Mouse (Mus musculus) urinary bladder, adult 2 months (tissue): ENCODE data around the gene Ago1. TPM values are rescaled to one million over a fixed set of nuclear protein-coding genes. Genes with fewer than 3 reads are reported as not detected.

Experiments
- DNase-seq: peaks from one replicate; pipeline ENCODE4 v3.0.0; 2022; ENCODE audit warnings: low spot score
- polyA plus RNA-seq: library from polyadenylated mRNA; depleted of rRNA; stranded (reverse); fragments of >200 nt; gene quantifications from 2 replicates; pipeline ENCODE4 v1.2.3, GENCODE M21; 2012

Gene Ago1
- polyA plus RNA-seq, 1 experiment = 13.2 TPM

DNA sequence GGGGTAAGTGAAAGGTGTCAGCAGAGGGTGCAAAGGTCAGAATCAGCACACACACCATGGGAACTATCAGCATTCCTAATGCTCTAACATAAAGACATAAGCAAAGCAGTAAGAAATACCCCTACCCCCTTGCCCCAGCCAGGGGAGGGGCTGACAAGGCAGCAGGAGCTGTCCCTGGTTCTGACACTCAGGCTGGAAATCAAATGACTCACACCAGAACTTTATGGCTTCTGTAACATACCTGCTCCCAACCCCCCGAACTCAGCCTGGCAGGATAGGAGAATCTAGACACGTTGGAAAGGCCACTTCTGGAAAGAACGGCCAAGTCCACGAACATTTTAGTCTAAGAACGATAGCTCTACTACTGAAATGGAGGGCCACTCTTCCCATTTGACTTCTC, 4.6 kb upstream of the Ago1 start:
- DNase-seq = no peak

DNA sequence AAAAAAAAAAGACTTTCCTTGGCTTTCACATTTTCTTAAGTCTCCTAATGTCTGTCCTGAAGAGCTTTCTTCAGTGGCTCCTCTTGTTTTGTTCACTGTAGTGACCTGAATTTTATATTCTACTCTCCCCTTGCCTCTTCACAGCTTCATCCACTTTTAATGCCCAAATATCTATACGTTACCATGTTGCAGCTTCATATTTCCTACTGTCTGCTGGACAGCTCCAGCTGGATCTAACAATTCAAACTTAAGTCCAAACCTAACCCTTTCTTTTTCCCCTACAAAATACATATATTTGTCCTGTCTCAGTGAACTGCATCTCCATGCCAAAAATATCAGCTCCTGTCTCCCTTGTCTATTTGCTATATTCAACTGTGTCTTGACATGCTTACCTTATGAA, 951 bp upstream of the Ago1 start:
- DNase-seq = no peak

DNA sequence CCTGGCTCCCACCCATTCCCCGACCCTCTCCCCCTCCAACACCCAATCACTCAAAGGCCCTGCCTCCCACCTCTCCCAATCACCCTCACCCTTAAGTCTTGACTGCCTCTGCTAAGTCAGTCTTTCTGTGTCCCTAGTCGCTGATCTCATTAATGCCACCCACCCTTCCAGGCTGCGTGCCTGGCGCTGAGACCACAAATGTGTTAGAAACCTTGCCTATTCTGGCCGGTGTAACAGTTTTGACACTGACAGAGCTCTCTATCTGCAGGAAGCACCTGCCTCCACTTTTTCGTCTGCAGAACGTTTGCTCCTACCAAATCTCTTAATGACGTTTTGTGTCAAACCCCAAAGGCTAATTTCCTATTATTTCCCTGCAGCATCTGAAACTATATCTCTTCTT, 542 bp upstream of the Ago1 start:
- DNase-seq = no peak

DNA sequence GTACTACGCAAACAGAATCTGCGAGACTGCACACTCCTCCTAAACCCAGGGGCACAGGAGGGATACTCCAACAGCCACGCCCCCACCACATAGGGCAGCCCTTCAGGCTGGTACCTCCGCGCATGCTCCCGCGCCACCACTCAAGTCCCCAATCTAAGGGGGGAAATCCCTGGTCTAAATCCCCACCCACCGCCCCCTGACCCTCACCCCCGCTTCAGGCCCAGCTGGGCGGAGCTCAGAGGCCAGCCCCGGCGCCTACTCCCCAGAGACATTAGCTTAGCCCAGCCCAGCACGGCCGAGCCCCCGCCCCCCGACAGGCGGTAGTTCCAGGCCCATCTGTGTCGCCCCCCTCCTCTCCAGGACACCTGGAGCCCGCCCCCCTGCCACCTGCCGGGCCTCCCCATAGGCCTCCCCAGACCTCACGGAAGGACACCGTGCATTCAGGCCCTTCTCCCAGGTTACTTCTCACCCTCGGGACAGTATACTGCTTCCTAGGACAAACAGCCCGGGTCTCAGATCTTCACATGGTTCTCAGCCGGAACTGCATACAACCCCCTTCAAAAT, 580 bp downstream of the Ago1 start:
- DNase-seq = peak; percentile 35

DNA sequence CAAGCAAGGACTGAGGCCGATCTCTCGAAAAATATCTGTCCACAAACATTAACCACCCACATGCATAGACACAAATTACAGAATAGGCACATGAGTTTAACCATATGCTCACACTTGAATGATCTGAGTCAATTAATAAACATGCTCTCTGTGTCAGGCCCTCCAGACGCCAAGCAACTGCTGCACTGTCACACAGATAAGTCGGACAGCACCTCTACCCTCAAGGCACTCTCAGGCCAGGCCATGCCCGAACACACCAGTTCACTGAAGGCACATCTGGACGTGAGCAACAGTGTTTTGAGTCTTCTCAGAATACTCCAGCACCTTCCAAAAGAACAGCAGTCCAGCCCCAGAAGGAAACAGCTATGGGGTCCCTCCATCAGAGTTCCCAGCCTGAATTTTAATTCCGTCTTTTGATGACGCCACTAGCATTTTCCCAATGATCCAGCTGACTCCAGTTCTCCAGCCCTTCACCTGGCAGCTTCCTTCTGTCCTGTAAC, 2.1 kb downstream of the Ago1 start:
- DNase-seq = no peak

DNA sequence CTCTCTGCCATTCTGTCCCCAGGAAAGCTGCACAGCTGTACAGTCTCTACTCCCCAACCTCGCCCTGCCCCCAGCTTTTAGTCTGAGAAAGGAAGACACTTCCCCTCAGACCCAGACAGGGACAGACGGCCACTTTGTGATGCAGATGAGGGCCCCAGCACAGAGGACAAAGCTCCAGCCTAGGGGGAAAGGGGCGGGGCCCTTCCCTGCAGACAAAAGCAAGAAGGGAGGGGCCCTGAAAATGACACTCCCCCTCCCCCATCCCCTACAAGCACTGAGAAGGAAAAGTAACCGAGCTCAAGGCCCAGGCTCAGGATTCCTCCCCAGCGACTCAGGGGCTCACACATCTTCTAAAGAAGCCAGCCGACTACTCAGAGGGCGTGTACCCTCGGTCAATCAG, 2.5 kb downstream of the Ago1 start:
- no peak for DNase-seq

DNA sequence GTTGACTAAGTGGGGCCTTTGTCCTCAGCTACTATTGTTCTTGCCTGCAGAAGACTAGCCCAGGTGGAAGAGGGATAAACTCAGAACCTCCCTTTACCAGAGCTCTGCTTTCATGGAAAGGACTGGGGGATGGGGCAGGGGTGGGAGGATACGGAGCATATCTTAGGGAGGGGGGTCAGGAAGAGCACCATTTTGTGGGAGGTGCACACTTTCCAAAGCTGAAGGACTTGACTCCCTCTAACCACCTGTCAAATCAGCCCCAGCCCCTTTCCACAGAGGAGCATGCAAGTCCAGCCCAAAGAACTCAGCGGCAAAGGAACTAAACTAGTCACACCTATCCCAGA, 3.5 kb downstream of the Ago1 start:
- DNase-seq = no peak

DNA sequence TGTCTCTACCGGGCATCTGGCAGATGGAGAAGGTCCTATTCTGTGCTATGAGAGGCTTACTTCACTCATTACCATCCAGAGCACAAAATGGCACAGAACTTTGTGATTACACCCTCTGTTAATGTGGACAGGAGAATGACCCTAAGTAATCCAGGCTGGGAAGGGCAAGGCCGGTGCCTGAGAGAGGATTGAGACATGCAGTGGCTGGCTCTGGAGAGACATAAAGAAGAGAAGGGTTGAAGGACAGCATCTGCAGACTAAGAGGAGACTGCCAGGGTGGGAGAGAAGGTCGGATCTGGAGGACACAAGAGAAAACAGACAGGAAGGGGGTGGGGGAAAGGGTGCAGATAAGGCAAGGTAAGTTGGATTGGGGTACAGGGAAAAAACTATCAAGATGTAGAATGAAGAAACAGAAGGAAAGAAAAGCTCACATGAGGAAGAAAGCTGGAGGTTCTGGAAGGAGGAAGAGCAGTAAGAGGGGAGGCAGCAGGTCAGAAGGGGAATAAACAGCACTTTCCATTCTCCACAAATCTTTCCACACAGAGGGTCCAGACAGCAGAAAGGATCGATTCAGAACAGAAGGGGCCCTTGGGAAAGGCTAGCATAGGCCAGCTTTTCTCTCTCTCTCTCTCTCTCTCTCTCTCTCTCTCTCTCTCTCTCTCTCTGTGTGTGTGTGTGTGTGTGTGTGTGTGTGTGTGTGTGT, 4.0 kb downstream of the Ago1 start:
- no peak for DNase-seq

DNA sequence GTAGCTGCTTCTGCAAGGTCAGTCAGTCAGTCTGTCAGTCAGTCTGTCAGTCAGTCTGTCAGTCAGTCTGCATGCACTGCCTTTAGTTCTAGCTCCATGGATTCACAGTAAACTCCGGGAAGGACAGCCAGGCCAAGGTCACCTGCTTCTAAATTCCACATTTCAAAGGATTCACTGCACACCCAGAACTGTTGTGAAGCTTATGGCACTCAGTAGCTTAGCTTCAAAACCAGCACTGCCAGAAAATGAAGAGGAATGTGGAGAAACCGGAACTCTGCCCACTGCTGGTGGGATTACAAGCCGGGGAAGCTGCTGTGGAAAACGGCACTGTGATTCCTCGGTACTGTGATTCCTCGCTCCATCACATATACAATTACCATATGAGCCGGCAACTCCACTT, 12.9 kb downstream of the Ago1 start:
- no peak for DNase-seq

DNA sequence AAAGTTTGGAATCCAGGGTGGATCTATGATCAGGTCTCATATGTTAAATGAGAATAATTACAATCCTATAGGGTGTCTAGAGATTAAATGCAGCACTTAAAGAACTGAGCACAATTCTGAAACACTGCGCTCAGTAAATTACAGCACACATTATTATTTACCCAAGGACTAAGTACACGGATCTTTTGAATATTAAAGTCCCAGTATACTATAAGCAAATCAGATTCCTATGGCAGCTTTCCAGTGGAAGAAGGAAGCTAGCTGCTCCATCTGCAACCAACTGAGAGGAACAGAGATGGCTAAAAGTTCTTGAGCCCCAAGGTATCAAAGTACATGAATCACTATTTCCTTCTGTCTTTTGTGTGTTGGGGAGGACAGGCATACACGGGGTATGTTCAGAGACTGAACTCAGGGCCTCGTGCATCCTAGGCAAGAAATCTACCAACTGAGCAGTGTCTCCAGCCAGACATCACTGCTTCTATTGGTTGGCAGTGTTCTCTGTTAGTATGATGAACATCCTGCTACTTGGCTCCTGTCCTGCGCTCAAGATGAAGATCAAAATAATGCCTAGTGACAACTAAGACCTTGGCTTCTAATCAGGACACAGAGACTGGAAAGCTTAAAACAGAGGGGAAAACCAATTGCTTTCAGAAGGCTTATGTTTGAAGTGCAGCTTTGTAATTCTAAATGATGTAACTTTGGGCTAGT, 13.7 kb downstream of the Ago1 start:
- no peak for DNase-seq

DNA sequence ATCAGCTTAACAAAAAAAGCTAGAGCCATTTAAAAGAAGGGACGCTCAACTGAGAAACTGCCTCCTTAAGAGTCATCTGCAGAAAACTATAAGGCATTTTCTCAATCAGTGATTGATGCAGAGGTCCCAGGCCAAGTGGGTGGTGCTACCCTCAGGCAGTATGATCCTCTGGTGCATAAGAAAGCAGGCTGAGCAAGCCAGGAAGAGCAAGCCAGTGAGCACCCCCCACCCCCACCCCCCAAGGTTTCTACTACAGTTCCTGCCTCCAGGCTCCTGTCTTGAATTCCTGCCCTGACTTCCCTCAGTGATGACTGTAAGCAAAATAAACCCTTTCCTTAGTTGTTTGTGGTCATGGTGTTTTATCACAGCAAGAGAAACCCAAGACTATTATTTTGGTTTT, 18.1 kb downstream of the Ago1 start:
- no peak for DNase-seq

DNA sequence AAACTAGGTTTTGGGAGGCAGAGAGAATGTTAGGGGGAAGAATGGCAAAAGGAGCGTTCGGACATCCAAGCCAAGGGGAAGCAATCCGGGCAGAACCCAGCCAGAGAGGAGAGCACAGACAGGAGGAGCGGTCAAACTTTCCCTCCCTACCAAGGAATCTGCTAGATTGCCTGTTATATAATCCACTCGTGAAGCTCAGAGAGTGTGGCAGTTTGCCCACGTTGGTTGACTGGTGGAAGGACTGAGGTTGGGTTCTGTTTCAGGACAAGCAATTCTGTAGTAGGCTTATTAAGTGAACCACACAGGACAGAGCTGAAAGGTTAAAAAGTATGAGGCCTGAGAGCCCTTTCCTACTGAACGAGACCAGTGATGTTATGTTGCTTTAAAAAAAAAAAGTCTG, 21.3 kb downstream of the Ago1 start:
- DNase-seq = no peak

DNA sequence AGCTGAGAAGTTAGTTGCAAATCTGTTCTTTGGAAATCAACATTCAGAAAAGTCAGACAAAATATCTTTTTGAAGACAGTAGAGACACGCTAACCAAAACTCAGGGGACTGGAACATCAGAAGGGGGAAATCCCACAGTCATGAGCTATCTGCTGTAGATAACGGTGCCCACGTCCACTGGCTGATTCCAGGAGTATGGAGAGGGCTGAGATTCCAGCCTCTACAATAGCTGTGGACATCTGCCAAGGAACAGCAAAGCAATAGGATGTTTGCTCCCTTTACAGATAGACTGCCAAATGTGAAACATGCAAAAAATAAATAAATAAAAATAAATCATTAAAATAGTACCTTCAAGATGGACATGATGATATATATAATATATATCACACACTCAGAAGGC, 23.9 kb downstream of the Ago1 start:
- DNase-seq = no peak

DNA sequence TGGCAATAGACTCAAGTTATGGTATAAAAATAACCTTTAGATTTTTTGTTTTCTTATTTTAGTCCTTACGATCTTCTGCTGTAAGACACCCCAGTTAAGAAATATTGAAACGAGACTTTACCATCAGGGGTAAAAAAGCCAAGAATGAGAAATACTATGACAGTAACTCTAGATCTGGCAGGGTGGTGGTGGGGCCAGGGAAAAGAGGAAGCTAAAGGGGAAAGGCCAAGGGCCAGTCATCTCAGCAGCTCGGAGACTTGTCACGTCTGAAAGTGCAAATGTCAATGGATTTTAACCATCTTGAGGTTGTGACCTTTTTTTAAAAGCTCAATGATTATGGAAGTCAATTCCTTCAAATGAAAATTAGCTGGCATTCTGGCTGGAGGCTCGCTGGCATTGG, 30.1 kb downstream of the Ago1 start:
- no peak for DNase-seq

DNA sequence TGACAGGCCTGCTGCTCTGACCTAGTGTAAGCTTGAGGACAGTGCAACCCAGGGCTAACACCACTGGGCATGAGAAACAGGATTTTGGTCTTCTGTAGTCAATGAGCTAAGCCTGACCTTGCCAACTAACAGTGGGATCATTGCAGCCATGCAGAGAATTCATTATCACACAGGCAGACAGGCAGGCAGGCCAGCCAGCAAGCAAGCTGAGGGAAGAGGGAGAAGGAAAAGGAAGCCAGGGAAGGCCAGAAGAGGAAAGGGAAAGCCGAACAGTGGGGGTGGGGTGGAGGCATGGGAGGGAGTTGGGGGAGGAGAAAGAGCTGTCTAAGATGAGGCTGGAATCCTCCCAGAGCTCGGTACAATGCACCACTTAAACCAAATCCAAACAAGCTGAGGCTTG, 32.1 kb downstream of the Ago1 start:
- DNase-seq = no peak

DNA sequence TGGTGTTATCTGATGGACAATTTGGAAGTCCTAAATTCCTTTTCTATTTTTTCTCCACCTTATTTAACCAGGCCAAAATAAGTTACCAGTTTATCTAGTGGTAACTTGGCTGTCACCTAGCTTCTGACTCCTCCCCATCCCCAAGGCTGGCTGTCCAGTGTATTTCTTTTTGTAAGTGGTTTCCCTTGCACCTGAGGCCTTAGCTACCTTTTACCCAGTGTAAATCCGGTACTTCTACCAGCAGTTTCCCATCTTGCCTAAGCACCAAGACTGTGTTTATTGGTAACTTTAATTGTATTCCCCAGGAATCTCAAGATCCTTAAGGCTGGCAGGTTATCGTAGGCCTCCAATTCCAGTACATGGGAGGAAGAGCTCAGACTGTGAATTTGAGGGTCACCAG, 34.3 kb downstream of the Ago1 start:
- DNase-seq = no peak

DNA sequence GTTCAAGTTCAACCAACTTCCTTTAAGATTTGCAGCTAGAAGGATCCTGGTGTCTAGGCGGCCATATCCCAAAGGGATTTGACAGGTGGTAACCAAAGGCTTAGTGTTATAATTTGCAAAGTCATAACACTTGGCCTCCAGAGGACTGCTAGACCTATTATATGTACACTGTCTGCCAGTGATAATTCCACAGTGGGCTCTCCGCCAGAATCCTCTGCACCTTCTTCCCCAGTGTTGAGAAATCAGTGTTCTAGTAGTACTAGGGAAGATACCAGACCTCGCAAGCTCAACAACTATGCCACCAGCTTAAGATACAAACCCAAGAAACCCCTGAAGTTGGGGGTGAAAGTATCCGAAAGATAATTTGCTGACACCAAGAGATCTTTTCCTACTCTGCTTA, 35.2 kb downstream of the Ago1 start:
- DNase-seq = no peak

DNA sequence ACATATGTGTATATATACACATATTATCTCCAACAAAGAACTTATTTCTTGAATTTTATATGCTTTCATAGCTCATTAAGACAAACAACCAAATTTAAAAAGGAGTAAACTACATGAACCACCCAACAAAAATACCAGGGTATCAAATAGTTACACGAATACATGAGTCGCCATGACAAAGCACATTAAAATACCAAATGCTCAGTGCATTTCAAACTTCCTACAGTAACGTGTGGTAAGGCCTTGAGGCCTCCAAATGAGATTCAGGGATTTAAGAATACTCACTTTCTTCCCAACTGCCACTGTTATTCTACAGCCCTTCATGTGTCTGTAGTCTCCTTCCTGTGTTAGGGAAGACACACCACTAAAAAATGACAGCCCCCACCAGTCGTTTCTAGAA, 36.6 kb downstream of the Ago1 start:
- DNase-seq = no peak

DNA sequence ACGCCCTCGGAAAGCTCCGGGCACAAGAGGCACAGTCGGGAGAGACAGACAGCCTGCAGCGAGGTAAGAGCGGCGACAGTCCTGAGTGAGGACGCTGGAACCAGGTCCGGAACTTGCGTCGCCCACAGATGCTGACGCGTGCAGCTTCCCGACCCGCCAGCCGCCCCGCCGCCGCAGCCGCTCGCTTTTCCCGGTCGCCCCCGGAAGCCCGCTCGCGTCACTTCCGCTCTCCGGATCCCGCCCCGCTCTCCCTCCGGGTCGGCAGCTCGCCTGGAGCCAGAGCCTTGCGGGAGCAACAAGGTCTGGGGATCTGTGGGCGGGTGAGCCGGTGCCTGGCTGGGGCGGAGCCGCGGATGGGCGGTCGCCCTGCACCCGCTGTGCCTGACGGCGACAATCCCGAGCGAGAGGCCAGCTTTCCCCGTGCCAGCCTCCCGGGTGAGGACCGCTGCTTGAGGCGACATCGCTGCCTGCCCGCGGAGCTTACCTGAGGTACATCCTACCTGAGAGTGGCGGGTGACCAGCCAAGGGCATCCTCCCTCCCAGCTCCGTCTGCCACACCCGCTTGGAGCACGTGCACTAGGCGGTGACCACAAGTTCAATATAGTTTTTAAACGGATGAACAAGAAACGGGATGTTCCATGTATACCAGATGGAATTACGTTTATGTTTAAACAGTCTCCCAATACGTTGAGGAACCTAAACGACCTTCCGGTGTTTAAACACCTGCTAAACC, 38.9 kb downstream of the Ago1 start, which contains the start of gene Ago3:
TSS of gene Ago3 (minus strand) at position 210 of the 733 bp plus-strand sequence.
- DNase-seq = peak; percentile 96

DNA sequence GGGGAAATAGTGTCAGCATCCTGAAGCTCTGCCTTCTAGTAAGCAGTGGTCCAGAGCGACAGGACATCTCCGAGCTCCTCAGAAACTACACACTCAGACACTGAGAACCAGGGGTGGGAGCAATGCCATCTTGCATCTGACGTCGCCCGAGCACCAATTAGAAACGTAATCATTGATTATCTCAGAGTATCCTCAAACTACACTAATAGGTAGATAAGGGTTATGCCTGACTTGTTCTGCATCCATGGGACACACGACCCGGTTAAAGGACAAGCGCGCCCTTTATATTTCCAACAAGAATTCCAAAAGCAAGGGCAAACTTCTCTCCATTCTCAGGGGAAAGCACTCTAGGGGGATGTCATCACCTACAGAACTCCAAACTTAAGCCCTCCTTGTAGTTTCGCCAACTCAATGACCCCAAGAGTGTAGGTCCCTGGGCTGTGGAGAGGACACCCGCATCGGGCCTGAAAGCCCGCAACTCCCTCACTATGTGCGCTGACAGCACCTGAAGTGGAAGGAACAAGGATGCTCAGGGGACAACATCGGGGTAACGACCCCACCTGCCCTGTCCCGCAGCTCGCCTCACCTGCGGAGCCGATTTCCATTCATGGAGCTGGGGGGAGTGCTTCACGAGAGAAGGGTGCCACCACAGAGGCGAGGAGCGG, 39.6 kb downstream of the Ago1 start:
- DNase-seq = no peak

DNA sequence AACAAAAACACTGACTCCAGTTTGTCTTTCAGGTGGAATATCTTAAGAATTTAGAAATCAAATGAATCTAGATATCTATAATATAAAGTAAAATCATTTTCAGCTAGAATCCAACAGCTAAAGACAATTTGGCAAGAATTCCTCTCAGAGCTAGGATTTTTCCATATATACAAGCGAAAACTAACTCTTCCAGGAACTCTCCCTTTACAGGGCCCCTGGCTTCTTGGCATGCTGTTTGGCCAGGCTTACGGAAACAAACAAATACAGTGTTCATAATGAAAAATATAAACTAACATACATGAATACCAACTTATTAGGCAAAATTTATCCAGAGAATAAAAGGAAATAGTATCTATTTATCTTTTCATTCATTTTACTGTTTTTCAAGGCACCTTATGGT, 44.5 kb downstream of the Ago1 start:
- no peak for DNase-seq

DNA sequence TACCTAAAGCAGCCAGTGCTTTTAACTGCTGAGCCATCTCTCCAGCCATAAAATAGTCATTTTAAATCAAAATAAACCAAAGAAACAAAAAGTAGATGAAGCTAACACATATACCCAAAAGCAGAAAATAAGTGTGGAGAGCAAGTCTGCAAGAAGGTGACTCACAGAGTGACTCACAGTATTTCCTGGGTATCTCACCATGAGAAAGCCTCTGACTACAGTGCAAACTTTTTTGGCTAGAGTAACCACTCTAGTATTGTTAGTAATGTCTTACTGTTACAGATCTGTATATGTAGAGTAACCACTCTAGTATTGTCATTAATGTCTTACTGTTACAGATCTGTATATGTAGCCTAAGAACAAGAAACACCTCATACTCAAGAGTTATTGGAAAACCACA, 52.7 kb downstream of the Ago1 start:
- no peak for DNase-seq
